Mouse (Mus musculus) frontal cortex, postnatal 36 days (tissue): Measurements from ENCODE around the gene Bag5.
"Not testable (repeated sequence)": the region's sequence is repeated elsewhere in the genome, so short reads cannot be mapped to it uniquely, and the experiment has no call there.

Experiments
- DNase-seq, 2 experiments: peaks; one replicate each; pipeline ENCODE4 v3.0.0; 2022; ENCODE audit warnings: low spot score in 2 of 2

Gene Bag5

GRCm38 (mm10) chr12:111674850-111675486, 38.1 kb downstream of the Bag5 start:
- DNase-seq, result no peak

GRCm38 (mm10) chr12:111672581-111672980, 40.5 kb downstream of the Bag5 start:
- no peak for DNase-seq

GRCm38 (mm10) chr12:111672176-111672575, 40.9 kb downstream of the Bag5 start, which contains the start of gene Ckb:
Gene Ckb (minus strand): TSS chr12:111672338.
- DNase-seq, result peak; percentile 94 to 95

GRCm38 (mm10) chr12:111671431-111671902, 41.6 kb downstream of the Bag5 start:
- DNase-seq, result peak in 1 of 2 experiments; percentile 79

- DNase-seq, result no peak
Measured at GRCm38 (mm10) chr12:111670976-111671375, 42.1 kb downstream of the Bag5 start.

- peak in 1 of 2 experiments; percentile 78 for DNase-seq
Measured at GRCm38 (mm10) chr12:111670371-111670971, 42.6 kb downstream of the Bag5 start.

GRCm38 (mm10) chr12:111669961-111670360, 43.1 kb downstream of the Bag5 start:
- DNase-seq, result no peak

- no peak for DNase-seq
Measured at GRCm38 (mm10) chr12:111669000-111669788, 43.9 kb downstream of the Bag5 start.

- DNase-seq, result peak; percentile 96 to 97
Measured at GRCm38 (mm10) chr12:111668457-111668912, 44.6 kb downstream of the Bag5 start.

- DNase-seq, result no peak
Measured at GRCm38 (mm10) chr12:111667421-111667820, 45.6 kb downstream of the Bag5 start.

- peak; percentile 75 to 90 for DNase-seq
Measured at GRCm38 (mm10) chr12:111666380-111666779, 46.7 kb downstream of the Bag5 start.

- DNase-seq, result no peak
Measured at GRCm38 (mm10) chr12:111665041-111665880, 47.8 kb downstream of the Bag5 start.

GRCm38 (mm10) chr12:111664144-111664634, 48.9 kb downstream of the Bag5 start:
- no peak for DNase-seq

- no peak for DNase-seq
Measured at GRCm38 (mm10) chr12:111663228-111664143, 49.6 kb downstream of the Bag5 start.

GRCm38 (mm10) chr12:111661554-111661953, 51.5 kb downstream of the Bag5 start:
- not testable (repeated sequence) for DNase-seq

- no peak for DNase-seq
Measured at GRCm38 (mm10) chr12:111660628-111661027, 52.4 kb downstream of the Bag5 start.
